Mouse (Mus musculus): ENCODE measurements around the gene Ralgapa2.

GRCm38 (mm10) chr2:146376293-146376692 is 135.9 kb downstream of the Ralgapa2 start:
- no peak for TF ChIP-seq CTCF (IDR thresholded peaks at IDR 0.05; ENCODE audit: extremely low read depth, insufficient read depth, insufficient read length, insufficient replicate concordance)
- no peak for TF ChIP-seq POLR2A (IDR thresholded peaks at IDR 0.05; ENCODE audit: low read depth, low read length)
